Mouse (Mus musculus) T-helper 1 cell (primary cell): Measurements from ENCODE around the gene Zfand5.
"Not testable (repeated sequence)": the region's sequence is repeated elsewhere in the genome, so short reads cannot be mapped to it uniquely, and the experiment has no call there.

Experiments
- in situ Hi-C: fragments of 300-600 bp; cut with MboI, MseI; formaldehyde crosslinking; loops from one replicate; pipeline ENCODE4 v1.15.1; 2025; ENCODE audit warnings: high pct_unique_total_duplicates

Zfand5 gene

DNA sequence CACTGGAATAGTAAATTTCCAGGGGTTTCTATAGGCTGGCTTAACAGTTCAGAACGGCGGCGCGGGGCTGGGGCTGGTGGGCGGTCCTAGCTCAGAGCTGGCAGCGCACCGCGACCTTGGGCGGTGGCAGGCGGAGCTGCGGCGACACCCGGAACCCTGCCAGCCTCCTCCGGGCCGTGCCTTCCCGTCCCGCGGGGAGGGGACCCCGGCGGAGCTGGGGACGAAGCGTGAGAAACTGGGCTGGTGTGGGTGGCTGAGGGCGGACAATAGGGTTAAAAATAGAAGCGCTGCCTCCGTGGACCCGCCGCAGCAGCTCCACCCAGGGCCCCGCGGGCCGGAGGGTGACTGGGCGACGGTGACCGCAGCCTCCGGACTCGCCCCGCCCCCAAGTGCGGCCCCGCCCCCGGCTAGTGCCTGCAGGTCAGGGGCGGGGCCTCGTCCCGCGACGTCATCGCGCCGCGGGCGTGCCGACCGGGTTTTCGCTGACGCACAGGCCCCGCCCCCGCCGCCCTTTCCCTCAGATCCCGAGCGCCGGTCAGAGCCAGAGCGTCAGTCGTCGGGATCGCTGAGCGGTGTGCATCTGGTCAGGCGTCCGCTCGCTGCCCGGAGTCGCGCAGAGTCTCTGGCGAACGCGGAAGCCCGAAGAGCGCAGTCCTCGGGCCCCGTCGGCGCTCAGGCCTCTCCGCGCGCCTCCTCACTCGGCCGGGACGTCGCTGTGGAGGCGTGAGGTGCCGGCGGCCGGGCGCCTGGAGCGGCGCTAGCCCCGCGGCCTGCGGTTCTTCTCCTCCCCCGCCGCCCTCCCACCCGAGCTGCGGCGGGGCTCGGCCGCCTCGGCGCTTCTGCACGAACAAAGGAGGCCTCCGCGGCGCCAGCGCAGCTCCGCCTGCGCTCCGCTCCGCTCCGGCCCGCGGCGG, at the start of gene Zfand5:
Zfand5 (plus strand) TSS at position 538 of the 914 bp plus-strand sequence.
- in situ Hi-C loops: loop anchor here (25.0 kb wide), 1 partner anchor 1865 kb away; the partner anchor contains the start of gene Klf9

DNA sequence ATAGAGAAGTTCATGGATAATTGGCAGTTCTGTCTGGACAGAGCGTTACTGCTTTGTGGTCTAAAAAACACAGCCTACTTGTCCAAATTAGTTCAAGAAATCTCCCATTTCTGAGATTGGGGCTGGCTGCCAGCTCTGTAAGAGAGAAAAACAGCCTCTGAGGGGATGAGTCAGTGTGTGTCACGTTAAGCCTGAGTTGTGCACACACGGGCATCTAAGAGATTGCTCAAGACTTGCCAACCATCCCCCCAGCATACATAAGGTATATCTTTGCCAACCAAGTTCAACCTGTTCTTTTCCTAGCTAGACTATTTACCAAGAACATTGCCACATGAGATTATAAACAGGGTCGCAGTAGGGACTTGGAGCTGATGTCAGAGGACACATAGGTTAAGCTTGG, 44.9 kb upstream of the Zfand5 start:
- in situ Hi-C loops: no loop called here

DNA sequence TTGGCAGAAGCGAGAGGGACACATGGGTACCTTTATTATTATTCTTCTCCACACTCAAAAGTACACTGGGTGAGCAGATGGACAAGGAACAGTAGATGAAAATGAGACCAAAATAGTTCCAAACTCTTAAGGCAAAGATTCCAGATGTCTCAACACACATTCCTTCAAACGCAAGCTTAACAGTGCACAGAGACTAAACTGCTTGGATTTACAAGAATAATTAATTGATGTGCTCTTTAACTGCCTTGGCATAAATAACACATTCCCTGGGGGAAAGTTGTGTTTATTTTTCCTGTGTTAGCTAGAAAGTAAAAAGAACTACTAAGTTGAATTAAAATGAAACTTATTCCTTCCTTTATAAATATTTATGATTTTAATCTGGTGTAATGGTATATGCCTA, 44.3 kb upstream of the Zfand5 start:
- in situ Hi-C loops: no loop called here

DNA sequence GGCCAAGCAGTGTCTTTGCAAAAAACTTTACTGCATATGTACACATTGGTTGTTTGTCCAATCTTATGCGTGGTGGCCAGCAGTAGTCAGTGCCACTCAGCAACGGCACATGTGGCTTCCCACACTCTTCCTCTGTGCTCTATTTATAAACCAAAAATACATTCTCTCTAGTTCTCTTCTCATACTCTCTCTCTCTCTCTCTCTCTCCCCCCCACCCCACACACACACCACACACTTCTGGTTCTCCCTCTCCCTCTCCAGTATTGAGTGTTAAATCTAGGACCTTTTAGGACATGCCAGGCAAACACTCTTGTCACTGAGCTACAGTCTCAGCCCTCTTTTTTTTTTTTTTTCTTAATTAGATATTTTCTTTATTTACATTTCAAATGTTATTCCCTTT, 23.3 kb upstream of the Zfand5 start:
- in situ Hi-C loops: not testable (repeated sequence)

DNA sequence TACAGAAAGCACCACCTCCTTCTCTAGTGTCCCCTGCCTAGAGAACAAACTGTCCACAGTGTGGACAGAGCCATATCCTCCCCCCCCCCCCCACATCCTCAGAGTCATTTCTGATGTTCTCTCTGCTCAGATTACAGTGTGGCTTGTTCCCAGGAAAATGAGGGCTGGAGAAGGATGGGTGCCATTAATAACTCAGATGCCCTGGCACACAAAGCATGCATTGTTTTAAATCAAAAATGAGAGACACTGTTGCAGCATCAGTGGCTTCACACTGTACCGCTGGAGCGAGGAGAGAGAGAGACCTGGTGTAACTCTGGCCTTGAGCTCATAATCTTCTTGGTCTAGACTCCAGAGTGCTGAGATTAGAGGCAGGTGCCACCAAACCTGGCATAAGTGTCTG, 18.2 kb upstream of the Zfand5 start:
- in situ Hi-C loops: loop anchor here (25.0 kb wide), 1 partner anchor 1883 kb away; the partner anchor contains the start of gene Klf9

DNA sequence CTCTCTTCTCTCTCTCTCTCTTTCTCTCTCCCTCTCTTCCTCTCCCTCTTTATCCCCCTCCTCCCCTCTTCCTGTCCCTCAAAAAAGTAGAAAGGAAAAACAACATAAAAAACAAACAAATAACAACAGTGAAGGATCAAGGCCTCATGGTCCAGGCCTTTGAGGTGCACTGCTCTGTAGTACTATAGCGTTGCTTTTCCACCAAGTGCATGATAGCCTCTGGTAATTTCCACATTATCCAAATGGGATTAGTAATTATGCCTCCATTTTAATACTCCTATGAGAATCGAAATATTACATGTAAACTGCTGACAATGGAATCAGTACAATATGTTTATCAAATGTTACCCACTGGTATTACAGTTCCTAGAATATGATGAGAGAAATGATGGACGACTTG, 16.2 kb upstream of the Zfand5 start:
- in situ Hi-C loops: loop anchor here (25.0 kb wide), 1 partner anchor 1881 kb away; the partner anchor contains the start of gene Klf9

DNA sequence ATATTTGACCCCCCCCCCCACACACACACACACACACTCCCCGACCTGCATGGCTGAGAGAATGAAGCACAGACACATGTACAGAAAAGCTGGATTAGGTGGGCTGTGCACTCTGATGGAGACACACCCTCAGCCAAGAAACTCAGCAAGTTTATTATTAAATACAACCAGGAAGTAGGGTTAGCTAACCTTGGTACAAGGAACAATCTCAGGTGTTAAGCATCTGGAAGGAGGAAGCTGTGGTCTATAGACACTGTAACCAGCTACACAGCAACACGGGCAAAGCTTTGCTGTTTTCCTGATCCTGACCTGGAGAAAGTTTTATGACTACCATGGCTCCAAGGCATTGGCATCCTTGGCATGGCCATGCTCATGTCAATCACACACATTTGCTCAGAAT, 12.6 kb upstream of the Zfand5 start:
- in situ Hi-C loops: loop anchor here (25.0 kb wide), 1 partner anchor 1878 kb away; the partner anchor contains the start of gene Klf9

DNA sequence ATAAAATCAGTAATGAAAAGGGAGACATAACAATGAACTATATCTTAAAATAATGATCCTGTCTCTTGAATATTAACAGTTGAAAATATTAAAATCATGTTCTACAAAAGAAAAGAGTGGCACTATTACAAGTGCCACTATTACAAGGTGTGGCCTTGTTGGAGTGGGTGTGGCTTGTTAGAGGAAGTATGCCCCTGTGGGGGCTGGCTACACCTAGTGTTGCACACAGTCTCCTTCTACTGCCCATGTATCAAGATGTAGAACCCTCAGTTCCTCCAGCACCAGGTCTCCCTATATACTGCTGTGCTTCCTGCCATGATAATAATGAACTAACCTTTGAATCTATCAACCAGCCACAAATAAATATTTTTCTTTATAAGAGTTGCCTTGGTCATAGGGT, 11.8 kb upstream of the Zfand5 start:
- in situ Hi-C loops: loop anchor here (25.0 kb wide), 1 partner anchor 1877 kb away; the partner anchor contains the start of gene Klf9

DNA sequence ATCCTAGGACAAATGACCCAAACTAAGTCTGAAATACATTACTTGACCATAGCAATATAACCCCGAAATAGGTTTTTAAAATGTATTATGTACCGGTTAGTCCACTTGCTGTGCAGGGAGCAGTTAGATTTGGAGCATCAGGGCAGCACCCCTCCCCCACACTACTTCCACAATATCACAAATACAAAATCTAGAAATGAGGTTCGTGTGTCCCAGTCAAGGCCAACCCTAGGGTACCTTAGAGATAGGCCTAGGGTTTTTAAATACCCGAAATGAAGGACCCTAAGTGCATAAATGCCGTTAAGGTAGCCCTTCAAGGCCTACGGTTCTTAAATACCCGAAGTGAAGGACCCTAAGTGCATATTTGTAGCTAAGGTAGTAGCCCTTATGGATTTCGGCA, 892 bp upstream of the Zfand5 start:
- in situ Hi-C loops: loop anchor here (25.0 kb wide), 1 partner anchor 1866 kb away; the partner anchor contains the start of gene Klf9

DNA sequence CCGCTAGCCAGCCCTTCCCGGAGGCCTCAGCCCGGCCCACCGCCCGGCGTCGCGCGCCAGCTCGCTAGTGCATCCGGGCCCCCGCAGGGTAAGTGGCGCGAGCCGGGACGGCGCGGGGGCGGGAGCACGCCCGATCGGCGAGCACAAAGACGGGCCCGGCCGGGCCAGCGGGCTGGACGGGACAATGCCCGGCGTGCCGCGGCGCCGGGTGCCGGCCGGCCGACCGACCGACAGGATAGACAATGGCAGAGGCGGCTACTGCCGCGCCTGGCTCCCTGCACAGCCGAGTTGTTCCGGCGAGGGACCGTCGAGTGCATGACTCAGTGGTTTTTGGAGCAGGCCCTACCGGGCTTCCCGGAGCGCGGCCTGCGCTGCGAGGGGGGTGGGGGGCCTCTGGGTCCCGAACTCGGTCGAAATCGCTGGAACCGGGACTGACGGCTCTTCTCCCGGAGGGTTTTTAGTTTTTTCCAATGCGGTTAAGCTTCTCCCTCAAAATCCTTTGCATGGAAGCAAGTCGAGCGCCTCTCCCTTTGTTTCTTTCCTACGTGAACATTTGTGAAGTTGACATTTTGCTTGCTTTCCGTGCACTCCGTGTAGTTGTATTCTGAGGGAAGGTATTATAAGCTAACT, 692 bp downstream of the Zfand5 start:
- in situ Hi-C loops: loop anchor here (25.0 kb wide), 1 partner anchor 1865 kb away; the partner anchor contains the start of gene Klf9

DNA sequence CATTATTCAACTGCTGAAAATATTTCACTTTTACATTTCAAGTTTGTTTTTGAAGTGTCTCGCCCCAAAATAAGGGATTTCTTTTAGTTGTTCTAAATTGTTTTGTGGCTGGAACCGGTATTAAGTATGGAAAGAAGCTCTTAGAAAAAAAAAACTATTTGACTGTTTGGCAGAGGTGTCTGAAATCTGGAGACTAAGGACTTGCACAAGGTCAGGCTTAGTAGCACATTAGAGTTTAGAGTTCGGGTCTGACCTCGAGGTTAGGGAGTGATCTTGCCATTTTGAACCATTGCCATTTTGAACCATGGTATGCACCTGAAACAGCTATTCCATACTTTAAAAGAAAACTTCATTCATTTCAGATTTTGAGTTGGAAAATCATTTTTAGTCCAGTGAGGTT, 1.4 kb downstream of the Zfand5 start:
- in situ Hi-C loops: loop anchor here (25.0 kb wide), 1 partner anchor 1864 kb away; the partner anchor contains the start of gene Klf9

DNA sequence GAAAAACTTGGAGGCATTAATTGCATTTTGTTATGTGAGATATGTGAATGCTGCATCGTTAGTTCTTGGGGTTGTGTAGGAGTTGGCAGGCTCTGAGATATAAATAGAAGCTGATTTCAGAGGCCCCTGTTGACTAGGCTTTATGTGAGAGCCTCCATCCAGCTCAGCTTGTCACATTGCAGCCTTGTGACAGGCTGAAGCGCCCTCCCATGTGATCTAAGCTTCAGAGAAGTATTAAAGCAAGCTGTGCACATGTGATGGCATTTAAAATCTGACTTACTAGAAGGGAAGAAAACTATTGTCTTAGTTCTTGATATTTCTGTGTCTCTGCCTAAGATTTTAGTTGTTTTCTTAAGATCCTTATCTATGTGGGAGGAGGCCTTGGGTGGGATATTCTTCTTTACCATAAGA, 2.1 kb downstream of the Zfand5 start:
- in situ Hi-C loops: loop anchor here (25.0 kb wide), 1 partner anchor 1863 kb away; the partner anchor contains the start of gene Klf9

DNA sequence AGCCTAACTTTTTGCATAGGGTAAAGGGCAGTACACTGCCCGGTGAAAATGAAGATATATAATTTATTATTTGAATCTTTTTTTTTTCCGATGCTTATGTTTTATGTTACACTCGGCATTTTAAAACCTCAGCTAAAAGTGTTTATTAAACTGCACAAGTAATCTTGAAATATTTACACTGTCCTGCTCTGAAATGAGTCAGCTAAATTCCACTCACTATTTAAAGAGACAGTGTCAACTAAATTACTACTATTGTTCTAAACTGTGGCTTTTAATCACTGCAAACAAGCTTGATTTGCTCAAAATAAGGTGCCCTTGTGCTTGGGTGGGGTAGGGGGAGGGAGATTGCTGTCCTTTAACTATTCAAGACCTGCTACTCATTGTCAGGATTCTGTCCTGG, 2.6 kb downstream of the Zfand5 start:
- in situ Hi-C loops: loop anchor here (25.0 kb wide), 1 partner anchor 1863 kb away; the partner anchor contains the start of gene Klf9

DNA sequence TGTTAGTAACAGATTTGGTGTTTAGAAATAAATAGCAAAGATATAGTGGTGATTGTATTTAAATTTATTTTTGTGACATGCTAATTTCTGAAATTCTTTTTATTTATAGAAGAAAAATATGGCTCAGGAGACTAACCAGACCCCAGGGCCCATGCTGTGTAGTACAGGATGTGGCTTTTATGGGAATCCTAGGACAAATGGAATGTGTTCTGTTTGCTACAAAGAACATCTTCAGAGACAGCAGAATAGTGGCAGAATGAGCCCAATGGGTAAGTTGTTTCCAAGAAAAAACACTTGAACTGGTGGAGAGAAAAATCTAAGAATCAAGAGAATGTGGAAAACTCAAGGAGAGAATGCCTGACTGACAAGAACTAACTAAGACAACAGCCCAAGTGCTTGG, 4.2 kb downstream of the Zfand5 start:
- in situ Hi-C loops: no loop called here

DNA sequence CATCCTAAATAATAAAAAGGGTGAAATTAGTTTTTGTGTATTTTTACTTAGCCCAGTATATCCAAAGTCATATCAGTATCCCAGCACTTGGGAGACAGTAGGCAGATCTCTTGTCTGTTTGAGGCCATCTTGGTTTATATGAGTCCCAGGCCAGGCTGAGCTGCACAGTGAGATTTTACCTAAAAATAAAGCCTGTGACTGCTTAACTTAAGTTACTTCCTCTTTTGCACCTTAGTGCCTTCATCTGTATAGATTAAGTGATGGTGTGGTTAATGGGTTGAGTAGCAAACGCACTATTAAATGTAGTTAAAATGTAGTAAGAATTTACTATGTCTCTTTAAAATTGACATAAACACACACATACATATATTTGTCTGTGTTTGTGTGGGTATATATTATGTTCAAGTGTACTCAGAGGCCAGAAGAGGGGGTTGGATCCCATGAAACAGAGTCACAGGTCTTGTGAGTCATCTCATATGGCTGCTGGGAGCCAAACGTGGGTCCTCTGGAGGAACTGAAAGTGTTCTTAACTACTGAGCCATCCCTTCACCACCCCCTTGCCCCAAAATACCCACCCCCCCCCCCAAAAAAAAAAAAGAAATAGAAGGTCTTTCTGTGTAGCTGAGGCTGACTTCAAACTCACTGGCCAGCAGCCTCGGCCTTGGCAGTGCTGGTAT, 14.5 kb downstream of the Zfand5 start:
- in situ Hi-C loops: loop anchor here (5.0 kb wide), 1 partner anchor 249 kb away; no protein-coding TSS in a partner anchor

DNA sequence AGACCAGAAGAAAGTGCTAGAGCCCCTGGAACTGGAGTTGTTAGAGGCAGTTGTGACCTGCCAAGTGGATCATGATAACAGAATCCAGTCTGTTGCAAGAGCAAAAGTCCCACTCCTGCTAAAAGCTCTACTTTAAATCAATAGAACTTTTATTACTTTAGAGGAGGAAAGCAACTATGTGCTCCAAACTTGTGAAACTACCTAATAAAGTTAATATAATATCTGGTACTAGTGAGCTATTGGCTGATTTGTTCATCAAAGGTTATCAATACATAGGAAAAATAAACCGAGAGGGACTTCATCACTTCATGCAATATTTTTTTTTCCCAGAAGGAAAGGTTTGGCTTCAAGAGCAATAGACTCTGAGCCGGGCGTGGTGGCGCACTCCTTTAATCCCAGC, 25.3 kb downstream of the Zfand5 start:
- in situ Hi-C loops: no loop called here

DNA sequence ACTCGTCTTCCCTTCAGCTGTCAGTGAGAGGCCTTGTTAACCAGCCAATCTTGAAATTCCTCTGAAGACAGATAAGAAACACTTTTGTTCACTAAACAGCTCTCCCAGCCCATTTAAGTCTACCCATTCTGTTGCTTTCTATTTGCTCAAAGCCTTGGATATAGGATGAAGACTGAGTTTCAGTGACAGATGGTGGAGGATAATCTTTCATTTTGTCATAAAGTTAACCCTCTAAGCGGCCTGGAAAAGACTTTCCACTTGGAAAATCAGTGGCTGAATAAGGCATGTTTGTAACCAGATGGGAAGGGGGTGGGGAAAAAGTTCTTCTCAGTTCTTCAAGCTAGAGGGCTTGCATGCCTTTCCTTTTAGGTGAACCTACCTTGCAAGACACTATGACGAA, 29.7 kb downstream of the Zfand5 start:
- in situ Hi-C loops: no loop called here

DNA sequence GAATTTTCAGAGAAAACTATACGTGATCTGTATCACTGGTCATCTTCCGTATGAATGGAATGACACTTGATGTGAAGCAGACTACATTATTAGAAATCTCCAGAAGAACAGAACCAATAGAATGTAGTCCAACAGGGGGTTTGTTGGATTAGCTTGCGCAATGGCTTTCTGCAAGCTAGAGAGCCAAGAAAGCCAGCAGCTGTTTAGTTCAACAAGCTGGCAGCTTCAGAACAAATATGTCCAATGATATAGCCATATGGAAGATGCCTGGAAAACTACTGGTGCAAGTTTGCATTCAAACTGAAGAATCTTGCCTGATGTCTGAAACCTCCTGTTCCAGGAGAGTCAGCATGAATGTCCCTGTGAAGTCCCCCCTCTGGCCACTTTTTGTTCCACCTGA, 35.7 kb downstream of the Zfand5 start:
- in situ Hi-C loops: no loop called here

DNA sequence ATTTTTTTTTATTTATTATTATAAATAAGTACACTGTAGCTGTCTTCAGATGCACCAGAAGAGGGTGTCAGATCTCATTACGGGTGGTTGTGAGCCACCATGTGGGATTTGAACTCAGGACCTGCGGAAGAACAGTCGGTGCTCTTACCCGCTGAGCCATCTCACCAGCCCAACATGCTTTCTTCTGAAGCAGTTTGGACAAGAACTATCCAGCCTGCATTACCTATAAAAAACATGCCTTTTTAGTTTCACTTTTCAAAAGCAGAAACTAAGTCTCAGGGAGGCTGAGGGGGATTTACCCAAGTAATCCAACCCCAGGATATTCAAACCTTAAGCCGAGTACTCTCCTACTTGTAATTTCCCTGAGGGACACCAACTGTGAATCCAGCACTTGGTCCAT, 38.3 kb downstream of the Zfand5 start:
- in situ Hi-C loops: not testable (repeated sequence)

DNA sequence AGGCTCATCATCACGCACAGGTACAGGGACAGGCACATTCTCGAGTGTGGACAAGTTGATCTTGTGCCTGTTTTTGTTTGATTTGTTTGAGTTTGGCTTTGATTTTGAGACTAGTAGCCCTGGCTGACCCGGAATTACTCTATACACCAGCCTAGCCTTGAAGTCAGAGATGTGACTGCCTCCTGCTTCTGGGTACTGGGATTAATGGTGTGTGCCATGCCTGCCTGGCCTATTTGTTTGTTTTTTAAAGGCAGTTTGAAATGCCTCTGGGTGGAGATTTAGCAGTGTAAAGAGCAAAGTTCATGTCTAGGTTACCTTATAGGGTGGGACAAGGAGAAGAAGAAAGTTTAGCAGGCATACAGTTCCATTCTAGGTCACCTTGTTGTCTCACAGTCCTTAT, 43.6 kb downstream of the Zfand5 start:
- in situ Hi-C loops: no loop called here

DNA sequence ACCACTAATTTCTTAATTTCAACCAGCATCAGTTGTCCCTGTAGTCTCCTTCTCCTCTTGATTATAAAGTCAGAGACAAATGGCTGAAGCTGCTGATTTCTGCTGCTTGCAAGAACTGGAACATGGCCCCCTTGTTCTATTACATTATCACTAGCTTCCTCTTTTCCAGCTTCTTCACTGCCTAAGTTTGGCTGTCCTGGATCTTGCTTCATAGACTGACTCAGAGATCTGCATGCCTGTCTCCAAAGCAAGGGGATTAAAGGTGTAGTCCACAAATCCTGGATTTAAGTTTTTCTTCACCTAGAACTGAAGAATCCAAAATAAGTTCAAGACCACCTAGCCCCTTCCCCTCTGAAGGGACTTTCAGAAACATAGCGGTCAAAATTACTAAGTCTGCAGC, 47.5 kb downstream of the Zfand5 start:
- in situ Hi-C loops: no loop called here

DNA sequence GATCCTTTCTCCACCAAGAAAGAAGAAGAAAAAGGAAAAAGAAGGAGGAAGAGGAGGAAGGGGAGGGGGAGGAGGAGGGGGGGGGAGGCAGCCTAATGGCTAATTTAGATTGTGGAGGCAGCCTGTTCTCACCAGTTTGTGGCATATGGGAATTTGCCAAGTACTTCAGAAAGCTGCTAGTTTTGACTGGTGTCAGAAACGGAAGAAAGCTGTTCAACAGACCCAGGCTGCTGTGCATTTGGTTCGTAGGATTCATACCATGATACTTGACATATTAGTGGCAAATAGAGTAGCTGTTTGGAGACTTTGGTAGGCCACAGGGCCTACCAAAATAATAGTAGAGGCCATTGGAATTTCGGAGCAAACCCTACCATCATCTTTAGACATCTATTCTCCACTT, 53.3 kb downstream of the Zfand5 start:
- in situ Hi-C loops: no loop called here
